Mouse (Mus musculus) CD4-positive, CD25-positive, alpha-beta regulatory T cell, adult 2 months (primary cell): ENCODE data around the gene Uvssa.

Source experiments
- DNase-seq: peaks from one replicate; pipeline ENCODE4 v3.0.0-alpha.2; 2012; ENCODE audit warnings: low read depth, low spot score

Uvssa gene

GRCm38 (mm10) chr5:33442927-33443710 is 64.8 kb downstream of the Uvssa start:
- DNase-seq, result peak; percentile 71

GRCm38 (mm10) chr5:33443794-33444193 is 65.4 kb downstream of the Uvssa start:
- no peak for DNase-seq

GRCm38 (mm10) chr5:33455737-33456136 is 77.4 kb downstream of the Uvssa start:
- no peak for DNase-seq

GRCm38 (mm10) chr5:33458132-33458622 is 79.8 kb downstream of the Uvssa start:
- no peak for DNase-seq

- DNase-seq, result no peak
These were observed 80.8 kb downstream of the Uvssa start for GRCm38 (mm10) chr5:33459111-33459510.

GRCm38 (mm10) chr5:33464390-33464789 is 86.0 kb downstream of the Uvssa start:
- no peak for DNase-seq

GRCm38 (mm10) chr5:33465464-33465863 is 87.1 kb downstream of the Uvssa start:
- no peak for DNase-seq
